Mouse (Mus musculus) testis, adult 2 months (tissue): ENCODE measurements around the gene Ptges3l. TPM values are rescaled to one million over a fixed set of nuclear protein-coding genes. Genes with fewer than 3 reads are reported as not detected.
"Not testable (repeated sequence)": the region's sequence is repeated elsewhere in the genome, so short reads cannot be mapped to it uniquely, and the experiment has no call there.

Source experiments
- H3K27ac ChIP-seq: fragments of 200-500 bp; 2 replicates; pipeline ENCODE4 v1.5.1; 2012; ENCODE audit warnings: low read depth, low read length; ENCODE audit not compliant: control insufficient read depth, insufficient read depth
- H3K27me3 ChIP-seq: fragments of 200-500 bp; 2 replicates; pipeline ENCODE4 v1.6.1; 2012; ENCODE audit warnings: mild to moderate bottlenecking, low read length, moderate library complexity; ENCODE audit not compliant: control insufficient read depth, insufficient read depth
- H3K36me3 ChIP-seq: fragments of 200-500 bp; 2 replicates; pipeline ENCODE4 v1.6.1; 2012; ENCODE audit warnings: mild to moderate bottlenecking, low read length; ENCODE audit not compliant: control insufficient read depth, insufficient read depth
- H3K4me1 ChIP-seq: fragments of 200-500 bp; 2 replicates; pipeline ENCODE4 v1.6.1; 2012; ENCODE audit warnings: low read length; ENCODE audit not compliant: control insufficient read depth, insufficient read depth
- H3K4me3 ChIP-seq: fragments of 200-500 bp; 2 replicates; pipeline ENCODE4 v1.5.1; 2012; ENCODE audit warnings: low read depth, mild to moderate bottlenecking, low read length, moderate library complexity, mixed read lengths; ENCODE audit not compliant: control insufficient read depth
- CTCF ChIP-seq: fragments of 200-500 bp; IDR thresholded peaks from 2 replicates; pipeline ENCODE4 v1.5.1; 2012; ENCODE audit warnings: low read depth, mild to moderate bottlenecking, inconsistent platforms, low read length, moderate library complexity; ENCODE audit not compliant: control insufficient read depth, insufficient read depth, insufficient replicate concordance
- POLR2A ChIP-seq: fragments of 200-500 bp; IDR thresholded peaks from 2 replicates; pipeline ENCODE4 v1.6.1; 2012; ENCODE audit warnings: low read depth, mild to moderate bottlenecking, inconsistent platforms, low read length, moderate library complexity; ENCODE audit not compliant: control insufficient read depth
- polyA plus RNA-seq: library from polyadenylated mRNA; depleted of rRNA; stranded (reverse); fragments of >200 nt; gene quantifications from 2 replicates; pipeline ENCODE4 v1.2.3, GENCODE M21; 2012

Ptges3l gene
- polyA plus RNA-seq, 1 experiment, result 39.1 TPM

GRCm38 (mm10) chr11:101455627-101456026 is 30.5 kb upstream of the Ptges3l start:
- Histone ChIP-seq H3K36me3 (no peaks in the 10 kb centered on the region), H3K27ac (no peak overlapping the region), H3K4me3 (no peak overlapping the region), H3K27me3 (no peaks in the 10 kb centered on the region), H3K4me1 (no peaks in the 10 kb centered on the region)
- TF ChIP-seq CTCF (no peak), POLR2A (no peak)

GRCm38 (mm10) chr11:101454702-101455101 is 29.6 kb upstream of the Ptges3l start:
- Histone ChIP-seq H3K27me3 (no peaks in the 10 kb centered on the region), H3K36me3 (no peaks in the 10 kb centered on the region), H3K27ac (no peak overlapping the region), H3K4me1 (no peaks in the 10 kb centered on the region), H3K4me3 (no peak overlapping the region)
- TF ChIP-seq POLR2A (no peak), CTCF (no peak)

GRCm38 (mm10) chr11:101452093-101452774 is 27.1 kb upstream of the Ptges3l start:
- Histone ChIP-seq H3K27ac (no peak overlapping the region), H3K36me3 (no peaks in the 10 kb centered on the region), H3K4me3 (no peak overlapping the region), H3K4me1 (no peaks in the 10 kb centered on the region), H3K27me3 (no peaks in the 10 kb centered on the region)
- no peak for TF ChIP-seq POLR2A
- TF ChIP-seq CTCF, result no peak

- H3K4me1 ChIP-seq, result no peaks in the 10 kb centered on the region
- TF ChIP-seq POLR2A (no peak), CTCF (no peak)
- H3K4me3 ChIP-seq, result no peak overlapping the region
- H3K36me3 ChIP-seq, result no peaks in the 10 kb centered on the region
- H3K27me3 ChIP-seq, result no peaks in the 10 kb centered on the region
- no peak overlapping the region for H3K27ac ChIP-seq
Observed at GRCm38 (mm10) chr11:101451536-101451935, 26.4 kb upstream of the Ptges3l start.

GRCm38 (mm10) chr11:101450394-101450793 is 25.3 kb upstream of the Ptges3l start:
- TF ChIP-seq POLR2A, result no peak
- TF ChIP-seq CTCF, result no peak
- Histone ChIP-seq H3K36me3 (no peaks in the 10 kb centered on the region), H3K4me1 (no peaks in the 10 kb centered on the region), H3K4me3 (no peak overlapping the region), H3K27ac (no peak overlapping the region), H3K27me3 (no peaks in the 10 kb centered on the region)

GRCm38 (mm10) chr11:101449596-101449995 is 24.5 kb upstream of the Ptges3l start:
- not testable (repeated sequence) for H3K36me3 ChIP-seq, H3K4me3 ChIP-seq, H3K27ac ChIP-seq, H3K27me3 ChIP-seq, H3K4me1 ChIP-seq

- Histone ChIP-seq H3K4me3 (no peak overlapping the region; the same call in 1 of the 2 replicates), H3K27ac (peak overlapping the region; percentile 59), H3K4me1 (no peaks in the 10 kb centered on the region), H3K36me3 (peaks cover 2% of the 10 kb centered on the region), H3K27me3 (no peaks in the 10 kb centered on the region)
- TF ChIP-seq POLR2A (no peak), CTCF (no peak)
Observed at GRCm38 (mm10) chr11:101448899-101449298, 23.8 kb upstream of the Ptges3l start.
